Mouse (Mus musculus) thymus, adult 2 months (tissue): Measurements from ENCODE around the gene Lpcat3.

Experiments used
- CTCF ChIP-seq: fragments of 200-500 bp; IDR thresholded peaks from 2 replicates; pipeline ENCODE4 v1.5.1; 2012; ENCODE audit warnings: mild to moderate bottlenecking, control low read depth, low read length, moderate library complexity, borderline replicate concordance; ENCODE audit not compliant: control insufficient read depth, poor library complexity, insufficient read depth; ENCODE audit errors: extremely low read depth
- POLR2A ChIP-seq: fragments of 200-500 bp; IDR thresholded peaks from 2 replicates; pipeline ENCODE4 v1.6.1; 2012; ENCODE audit warnings: mild to moderate bottlenecking, low read length, control low read depth, moderate library complexity; ENCODE audit not compliant: control insufficient read depth, poor library complexity, insufficient read depth; ENCODE audit errors: extremely low read depth

DNA sequence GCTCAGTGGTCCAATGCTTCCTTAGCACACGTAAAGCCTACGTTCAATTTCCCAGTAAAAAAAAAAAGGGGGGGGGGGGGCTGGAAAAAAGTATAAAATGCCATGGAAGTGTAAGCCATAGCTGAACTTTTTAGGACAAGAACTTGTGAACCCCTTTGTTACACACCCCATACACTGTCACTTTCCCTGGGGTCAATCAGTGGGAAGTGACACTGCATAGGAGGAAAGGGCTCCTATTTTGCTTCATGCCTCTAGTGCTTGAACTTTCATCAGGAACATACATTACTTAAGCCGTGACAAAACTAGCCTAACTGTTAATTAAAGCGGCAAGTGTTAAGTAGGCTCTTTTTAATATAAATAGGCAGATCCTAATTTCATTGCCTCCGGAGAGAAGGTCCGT is 832 bp upstream of the Lpcat3 start:
- TF ChIP-seq CTCF: no peak
- TF ChIP-seq POLR2A: no peak
